15 mouse cellular contexts compared by ENCODE assay signal in the genomic region with DNA sequence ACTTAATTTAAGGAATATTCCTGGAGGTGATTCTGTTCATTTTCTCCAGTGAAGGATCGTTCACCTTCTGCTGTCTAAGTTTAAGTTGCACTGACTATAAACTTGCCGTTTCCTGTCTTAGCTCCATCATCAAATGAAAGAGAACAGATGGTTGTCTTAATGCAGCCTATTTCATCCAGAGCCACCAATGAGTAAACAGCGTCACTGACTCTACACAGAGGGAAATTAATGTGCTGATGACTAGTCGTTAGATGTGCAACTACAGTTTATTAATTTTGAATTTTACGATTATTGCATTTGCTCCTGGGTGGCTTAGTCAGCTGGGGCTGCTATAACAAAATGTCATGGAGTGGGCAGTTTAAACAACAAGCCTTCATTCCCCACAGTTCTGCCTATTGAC.
"Had no signal": no experiment of that assay in that cellular context is flagged by ENCODE, and none has a peak within 500 bp of the region (broad histone marks: within the 10 kb centered on the region; RNA-seq: fewer than 3 reads in every experiment).

No protein-coding gene starts in this region.

- H3K4me3 ChIP-seq: neural tube, embryonic 12.5 days; stomach, embryonic 15.5 days had no signal

- H3K9me3 ChIP-seq: neural tube, embryonic 12.5 days; stomach, embryonic 15.5 days had no signal

- DNase-seq: retina, postnatal 1 day; right cerebral cortex, adult 18-20 months; right cerebral cortex, postnatal 14 days; right cerebral cortex, postnatal 25 days; right cerebral cortex, postnatal 4 days; spleen, adult 18-20 months; thymus, adult 18-20 months; thymus, adult 2 months; thymus, postnatal 14 days; thymus, postnatal 25 days; thymus, postnatal 36 days; thymus, postnatal 4 days had no signal

- H3K4me2 ChIP-seq: neural tube, embryonic 12.5 days; stomach, embryonic 15.5 days had no signal

- H3K4me1 ChIP-seq: neural tube, embryonic 12.5 days; stomach, embryonic 15.5 days had no signal

- H3K36me3 ChIP-seq: neural tube, embryonic 12.5 days; stomach, embryonic 15.5 days had no signal

- H3K27me3 ChIP-seq: neural tube, embryonic 12.5 days; stomach, embryonic 15.5 days had no signal

- H3K27ac ChIP-seq: neural tube, embryonic 12.5 days; stomach, embryonic 15.5 days; stomach, postnatal 0 days had no signal

- H3K9ac ChIP-seq: neural tube, embryonic 12.5 days; stomach, embryonic 15.5 days had no signal
